Mouse (Mus musculus) intestine, postnatal 0 days (tissue): ENCODE data around the gene Dicer1. TPM values are rescaled to one million over a fixed set of nuclear protein-coding genes. Genes with fewer than 3 reads are reported as not detected.

Source experiments
- ATAC-seq: fragments of 200-750 bp; cut with Nextera tagmentation; 2 replicates; pipeline ENCODE4 v1.8.0; 2017; ENCODE audit warnings: mild to moderate bottlenecking, moderate TSS enrichment, moderate library complexity
- H3K27ac ChIP-seq: fragments of 300-500 bp; sonication (generic); 2 replicates; pipeline ENCODE4 v1.5.1; 2014; ENCODE audit warnings: mild to moderate bottlenecking, low read depth, low read length, moderate library complexity
- H3K27me3 ChIP-seq: fragments of 300-500 bp; sonication (generic); replicated peaks from 2 replicates; pipeline ENCODE4 v1.6.1; 2014; ENCODE audit warnings: low read length, mixed read lengths; ENCODE audit not compliant: control insufficient read depth, insufficient read depth
- H3K36me3 ChIP-seq: fragments of 300-500 bp; sonication (generic); 2 replicates; pipeline ENCODE4 v1.6.1; 2014; ENCODE audit warnings: mild to moderate bottlenecking, moderate library complexity; ENCODE audit not compliant: control insufficient read depth, insufficient read depth
- H3K4me1 ChIP-seq: fragments of 300-500 bp; sonication (generic); replicated peaks from 2 replicates; pipeline ENCODE4 v1.6.1; 2014; ENCODE audit warnings: antibody characterized with exemption, low read length, mixed read lengths; ENCODE audit not compliant: control insufficient read depth, insufficient read depth
- H3K4me2 ChIP-seq: fragments of 300-500 bp; sonication (generic); replicated peaks from 2 replicates; pipeline ENCODE4 v1.6.1; 2014; ENCODE audit warnings: low read depth, mild to moderate bottlenecking, moderate library complexity
- H3K4me3 ChIP-seq: fragments of 300-500 bp; sonication (generic); 2 replicates; pipeline ENCODE4 v1.5.1; 2014; ENCODE audit warnings: low read depth, low read length
- H3K9ac ChIP-seq: fragments of 300-500 bp; sonication (generic); 2 replicates; pipeline ENCODE4 v1.6.1; 2014; ENCODE audit warnings: mild to moderate bottlenecking, low read depth, low read length
- H3K9me3 ChIP-seq: fragments of 300-500 bp; sonication (generic); 2 replicates; pipeline ENCODE4 v1.6.1; 2016; ENCODE audit warnings: mixed run types; ENCODE audit not compliant: control insufficient read depth
- CTCF ChIP-seq: sonication (generic); IDR thresholded peaks from 2 replicates; pipeline ENCODE4 v1.5.1; 2016; ENCODE audit warnings: low read depth, mild to moderate bottlenecking, control low read depth, antibody characterized with exemption, moderate library complexity
- WGBS: fragments of 180-500 bp; shearing (Covaris S2); extraction: QIAGEN DNeasy Blood & Tissue Kit; methylation state at CpG from one replicate; pipeline ENCODE4 v1.1.7; 2014; 5-methylcytosine and 5-hydroxymethylcytosine counted together
- polyA plus RNA-seq: library from polyadenylated mRNA; unstranded; fragments of >200 nt; fragmentation: Nextera tagmentation; extraction: Ambion mirVana; gene quantifications from 2 replicates; pipeline ENCODE4 v1.2.1, GENCODE M21; 2015

Gene Dicer1
- polyA plus RNA-seq, 1 experiment from 2014 or later: 16.0 TPM

DNA sequence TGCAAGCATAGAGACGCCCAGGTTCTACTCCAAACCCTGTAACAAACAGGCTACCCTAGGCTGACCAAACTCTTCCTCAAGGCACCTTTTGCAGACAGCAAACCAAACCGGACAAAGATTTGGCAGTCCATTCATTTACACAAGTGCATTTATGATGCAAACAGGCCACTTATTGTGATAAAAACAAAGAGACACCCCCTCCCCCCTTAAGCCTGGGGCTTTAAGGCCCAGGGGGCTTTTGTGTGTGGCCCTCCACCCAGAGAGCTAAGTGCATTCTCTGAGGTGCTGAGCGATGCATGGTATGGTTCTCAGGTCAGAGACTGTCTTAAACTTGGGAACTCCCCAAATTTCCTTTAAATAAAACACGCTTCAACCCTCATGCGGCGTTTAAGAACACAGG is 12.2 kb upstream of the Dicer1 start:
- Histone ChIP-seq H3K4me1 (no peaks in the 10 kb centered on the region), H3K4me2 (no peak overlapping the region), H3K36me3 (no peaks in the 10 kb centered on the region), H3K27me3 (no peaks in the 10 kb centered on the region), H3K9me3 (no peaks in the 10 kb centered on the region), H3K4me3 (no peak overlapping the region), H3K27ac (no peak overlapping the region), H3K9ac (no peak overlapping the region)
- no peak for TF ChIP-seq CTCF
- ATAC-seq: no peak
- 80% methylated on average over 6 of the region's 6 CpGs for whole genome bisulfite sequencing

DNA sequence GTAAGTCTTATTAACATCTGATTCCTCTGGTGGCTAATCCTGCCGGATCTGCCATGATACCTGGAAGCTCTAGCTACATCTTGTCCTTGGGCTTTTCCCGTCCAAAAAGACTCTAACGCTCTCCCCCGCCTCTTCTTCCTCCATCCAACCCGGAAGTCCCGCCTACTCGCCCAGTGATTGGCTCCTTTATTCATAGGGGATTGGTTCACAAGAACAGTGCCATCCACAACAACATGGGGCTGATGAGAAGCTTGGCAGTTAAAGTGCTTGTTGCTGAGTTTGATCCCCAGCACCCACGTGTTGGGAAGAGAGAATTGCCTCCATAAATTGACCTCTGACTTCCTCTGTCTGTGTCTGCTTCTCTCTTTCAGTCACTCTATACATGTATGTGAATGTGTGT is 9.7 kb upstream of the Dicer1 start:
- Histone ChIP-seq H3K36me3 (no peaks in the 10 kb centered on the region), H3K27me3 (no peaks in the 10 kb centered on the region), H3K27ac (no peak overlapping the region), H3K9ac (no peak overlapping the region), H3K4me2 (no peak overlapping the region), H3K9me3 (no peaks in the 10 kb centered on the region), H3K4me3 (no peak overlapping the region), H3K4me1 (no peaks in the 10 kb centered on the region)
- WGBS: 79% methylated on average over 8 of the region's 8 CpGs
- no peak for ATAC-seq
- no peak for TF ChIP-seq CTCF

DNA sequence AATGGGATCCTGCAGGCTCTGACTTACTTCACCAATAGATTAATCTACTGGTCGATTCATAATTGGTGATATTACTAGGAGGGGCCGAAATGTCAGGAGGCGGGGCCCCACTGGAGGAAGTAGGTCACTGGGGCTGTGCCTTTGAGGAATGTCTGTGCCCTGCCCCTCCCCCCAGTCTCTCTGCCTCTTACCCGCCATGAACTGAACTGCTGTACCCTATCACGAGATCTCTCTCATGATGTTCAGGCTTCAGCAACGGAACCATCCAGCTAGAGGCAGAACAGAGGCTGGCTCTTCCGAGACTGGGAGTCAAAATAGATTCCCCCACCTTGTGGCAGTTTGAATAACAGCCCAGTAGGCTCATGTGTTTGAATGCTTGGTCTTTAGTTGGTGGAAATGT is 6.3 kb upstream of the Dicer1 start:
- Histone ChIP-seq H3K4me2 (no peak overlapping the region), H3K36me3 (no peaks in the 10 kb centered on the region), H3K9ac (no peak overlapping the region), H3K4me1 (no peaks in the 10 kb centered on the region), H3K27ac (no peak overlapping the region), H3K9me3 (no peaks in the 10 kb centered on the region), H3K4me3 (no peak overlapping the region), H3K27me3 (no peaks in the 10 kb centered on the region)
- no peak for ATAC-seq
- no peak for TF ChIP-seq CTCF
- WGBS: 86% methylated on average over 7 of the region's 7 CpGs

DNA sequence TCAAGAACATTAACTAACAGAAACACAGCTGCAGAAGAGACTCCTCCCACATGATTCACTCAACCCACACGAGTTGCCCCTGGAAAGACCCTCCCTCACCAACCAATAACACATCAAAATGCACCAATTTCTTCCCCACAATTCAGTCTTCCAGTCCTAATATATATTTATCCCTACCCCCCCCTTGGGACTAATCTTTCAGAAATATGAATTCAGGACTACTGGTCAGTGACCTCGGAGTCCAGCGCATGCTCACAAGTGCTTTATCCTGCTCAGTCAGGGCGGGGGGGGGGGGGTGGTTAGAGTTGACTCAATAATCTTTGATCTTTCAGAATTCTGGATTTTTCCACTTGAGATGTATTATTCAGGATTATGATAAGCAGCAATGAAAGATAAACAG is 1.9 kb upstream of the Dicer1 start:
- no peaks in the 10 kb centered on the region for H3K9me3 ChIP-seq
- no peak for ATAC-seq
- no peaks in the 10 kb centered on the region for H3K27me3 ChIP-seq
- WGBS: 46% methylated on average over 4 of the region's 4 CpGs
- H3K36me3 ChIP-seq: 0 out of 2 replicates have a peak, but pooled peaks cover 4% of the 10 kb centered on the region
- no peak overlapping the region for H3K9ac ChIP-seq
- H3K4me2 ChIP-seq: no peak overlapping the region
- no peak overlapping the region for H3K4me3 ChIP-seq
- no peak overlapping the region for H3K27ac ChIP-seq
- H3K4me1 ChIP-seq: no peaks in the 10 kb centered on the region
- TF ChIP-seq CTCF: no peak

DNA sequence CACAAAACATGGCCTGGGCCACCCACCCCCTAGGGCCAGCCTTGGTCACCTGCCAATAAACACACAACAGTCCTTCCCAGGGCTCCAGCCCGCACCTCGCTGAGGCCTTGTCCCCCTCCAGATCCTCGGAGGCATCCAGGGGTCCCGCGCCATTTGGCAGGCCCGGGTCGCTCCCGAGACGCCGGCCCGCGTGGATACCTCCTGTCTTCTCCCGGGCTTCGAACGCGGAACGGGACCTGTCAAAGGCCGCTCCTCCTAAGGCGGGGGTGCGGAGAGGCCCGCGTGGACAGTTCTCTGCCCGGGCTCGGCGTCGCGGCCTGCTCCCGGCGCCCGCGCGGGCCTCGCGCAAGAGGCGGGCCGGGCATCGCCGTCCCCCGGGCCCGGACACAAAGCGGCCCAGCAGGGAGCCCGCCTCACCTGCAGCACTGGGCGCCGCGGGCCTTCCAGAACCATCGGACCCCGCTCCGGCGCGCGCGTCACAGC is 380 bp downstream of the Dicer1 start:
- Histone ChIP-seq H3K27ac (peak overlapping the region; percentile 92), H3K4me2 (peak overlapping the region; percentile 93), H3K4me3 (peak overlapping the region; percentile 84), H3K4me1 (no peaks in the 10 kb centered on the region; the same call in 1 of the 2 replicates), H3K9me3 (no peaks in the 10 kb centered on the region), H3K36me3 (0 out of 2 replicates have a peak, but pooled peaks cover 4% of the 10 kb centered on the region), H3K27me3 (no peaks in the 10 kb centered on the region), H3K9ac (peak overlapping the region; percentile 98)
- ATAC-seq: peak; percentile 64
- TF ChIP-seq CTCF: no peak
- under 1% methylated on average over 44 of the region's 52 CpGs for WGBS

DNA sequence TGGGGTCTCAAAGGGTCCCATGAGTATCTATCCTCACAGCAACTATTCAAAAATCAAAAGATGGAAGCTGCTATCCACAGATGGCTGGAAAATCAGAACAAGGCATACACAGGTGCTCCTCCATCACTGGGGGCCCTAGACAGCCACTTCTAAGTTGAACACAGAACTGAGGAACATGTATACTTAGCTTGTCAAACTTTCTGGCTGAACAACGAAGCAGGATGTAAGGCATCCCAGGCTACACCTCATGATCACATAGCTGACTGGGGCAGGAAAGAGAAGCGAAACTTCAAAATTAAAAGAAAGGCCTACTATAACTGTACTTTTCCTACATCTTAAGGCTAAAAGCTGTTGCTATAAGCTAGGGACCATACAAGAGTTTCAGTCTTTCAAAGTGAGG is 2.8 kb downstream of the Dicer1 start:
- no peak for TF ChIP-seq CTCF
- H3K9me3 ChIP-seq: no peaks in the 10 kb centered on the region
- H3K36me3 ChIP-seq: 0 out of 2 replicates have a peak, but pooled peaks cover 4% of the 10 kb centered on the region
- ATAC-seq: no peak
- H3K27ac ChIP-seq: no peak overlapping the region
- H3K4me2 ChIP-seq: no peak overlapping the region
- no peaks in the 10 kb centered on the region for H3K27me3 ChIP-seq
- 69% methylated on average over 2 of the region's 2 CpGs for WGBS
- no peak overlapping the region for H3K4me3 ChIP-seq
- no peak overlapping the region for H3K9ac ChIP-seq
- no peaks in the 10 kb centered on the region; the same call in 1 of the 2 replicates for H3K4me1 ChIP-seq

DNA sequence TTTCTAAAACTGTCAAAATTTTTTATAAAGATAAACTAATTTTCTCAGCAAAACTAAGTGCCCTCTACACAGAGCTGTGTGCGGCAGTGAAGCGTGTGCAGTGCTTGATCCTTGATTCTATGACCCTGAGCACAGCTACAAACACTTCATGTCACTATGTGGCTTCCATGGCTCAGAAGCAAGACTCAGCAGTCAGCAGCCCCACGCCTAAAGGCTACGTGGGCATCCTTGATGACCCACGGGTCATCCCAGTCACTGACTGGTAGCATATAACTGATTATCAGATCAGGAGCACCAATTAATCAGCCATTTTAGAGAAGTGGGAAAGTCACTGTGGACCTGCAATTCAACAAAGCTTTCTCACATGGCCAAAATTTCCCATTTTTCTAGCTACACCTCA is 4.5 kb downstream of the Dicer1 start:
- Histone ChIP-seq H3K4me2 (no peak overlapping the region), H3K4me1 (no peaks in the 10 kb centered on the region; the same call in 1 of the 2 replicates), H3K9me3 (no peaks in the 10 kb centered on the region), H3K4me3 (no peak overlapping the region), H3K9ac (no peak overlapping the region), H3K27ac (no peak overlapping the region), H3K27me3 (no peaks in the 10 kb centered on the region), H3K36me3 (0 out of 2 replicates have a peak, but pooled peaks cover 4% of the 10 kb centered on the region)
- ATAC-seq: no peak
- TF ChIP-seq CTCF: no peak
- WGBS: 86% methylated on average over 5 of the region's 5 CpGs
